Mouse (Mus musculus) liver, embryonic 12.5 days (tissue): ENCODE results near the gene Prkcz. TPM values are rescaled to one million over a fixed set of nuclear protein-coding genes. Genes with fewer than 3 reads are reported as not detected.
A peak's percentile ranks its signal among the peaks of the same experiment; 100 is the strongest.

Source experiments
- ATAC-seq: fragments of 200-750 bp; cut with Nextera tagmentation; 2 replicates; pipeline ENCODE4 v1.8.0; 2017; ENCODE audit warnings: moderate number of reproducible peaks, mild to moderate bottlenecking, moderate library complexity
- H3K27ac ChIP-seq: fragments of 300-500 bp; sonication (generic); 2 replicates; pipeline ENCODE4 v1.5.1; 2016; ENCODE audit warnings: mild to moderate bottlenecking
- H3K27me3 ChIP-seq: fragments of 300-500 bp; sonication (generic); replicated peaks from 2 replicates; pipeline ENCODE4 v1.6.1; 2016; ENCODE audit warnings: mild to moderate bottlenecking, moderate library complexity
- H3K36me3 ChIP-seq: fragments of 300-500 bp; sonication (generic); 2 replicates; pipeline ENCODE4 v1.6.1; 2016; ENCODE audit warnings: mild to moderate bottlenecking, moderate library complexity
- H3K4me1 ChIP-seq: fragments of 300-500 bp; sonication (generic); 2 replicates; pipeline ENCODE4 v1.6.1; 2016
- H3K4me2 ChIP-seq: fragments of 300-500 bp; sonication (generic); 2 replicates; pipeline ENCODE4 v1.6.1; 2016; ENCODE audit warnings: mild to moderate bottlenecking, moderate library complexity
- H3K4me3 ChIP-seq: fragments of 300-500 bp; sonication (generic); 2 replicates; pipeline ENCODE4 v1.5.1; 2016; ENCODE audit warnings: mild to moderate bottlenecking, moderate library complexity
- H3K9ac ChIP-seq: fragments of 300-500 bp; sonication (generic); 2 replicates; pipeline ENCODE4 v1.6.1; 2016; ENCODE audit warnings: mild to moderate bottlenecking, moderate library complexity
- H3K9me3 ChIP-seq: fragments of 300-500 bp; sonication (generic); replicated peaks from 2 replicates; pipeline ENCODE4 v1.6.1; 2016; ENCODE audit warnings: mild to moderate bottlenecking, moderate library complexity
- WGBS: fragments of 180-500 bp; shearing (Covaris S2); methylation state at CpG from one replicate; pipeline ENCODE4 v1.1.7; 2016; ENCODE audit not compliant: insufficient replicate concordance; 5-methylcytosine and 5-hydroxymethylcytosine counted together
- polyA plus RNA-seq: library from polyadenylated mRNA; unstranded; fragments of >200 nt; fragmentation: Nextera tagmentation; extraction: Ambion mirVana; gene quantifications from 2 replicates; pipeline ENCODE4 v1.2.1, GENCODE M21; 2016

Prkcz gene
- polyA plus RNA-seq, 1 experiment from 2014 or later = 4.2 TPM

DNA sequence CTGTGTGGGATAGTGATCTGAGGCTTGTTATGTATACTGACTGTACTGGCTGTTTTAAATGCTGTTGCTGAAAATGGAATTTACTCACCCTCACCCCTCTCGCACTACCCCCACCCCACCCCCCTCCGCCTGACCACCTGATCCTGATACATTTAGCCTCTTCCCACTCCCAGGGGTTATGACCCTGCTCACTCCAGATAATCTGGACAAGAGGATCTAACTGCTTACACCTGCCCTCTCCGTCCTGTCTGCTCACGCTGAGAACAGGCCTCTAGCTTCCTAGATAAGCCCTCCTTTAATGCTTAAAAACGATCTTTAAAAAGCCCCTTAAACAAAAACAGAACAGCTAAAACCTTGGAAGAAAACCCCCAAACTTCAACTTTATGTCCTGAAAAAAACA is 35.4 kb downstream of the Prkcz start:
- no peak overlapping the region for H3K27ac ChIP-seq
- H3K4me3 ChIP-seq = no peak overlapping the region
- H3K36me3 ChIP-seq = no peaks in the 10 kb centered on the region
- ATAC-seq = no peak
- no peaks in the 10 kb centered on the region for H3K9me3 ChIP-seq
- H3K4me1 ChIP-seq = 0 out of 2 replicates have a peak, but pooled peaks cover 5% of the 10 kb centered on the region
- WGBS = 47% methylated on average over 5 of the region's 5 CpGs
- H3K27me3 ChIP-seq = peaks cover 30% of the 10 kb centered on the region
- H3K4me2 ChIP-seq = no peak overlapping the region
- H3K9ac ChIP-seq = no peak overlapping the region

DNA sequence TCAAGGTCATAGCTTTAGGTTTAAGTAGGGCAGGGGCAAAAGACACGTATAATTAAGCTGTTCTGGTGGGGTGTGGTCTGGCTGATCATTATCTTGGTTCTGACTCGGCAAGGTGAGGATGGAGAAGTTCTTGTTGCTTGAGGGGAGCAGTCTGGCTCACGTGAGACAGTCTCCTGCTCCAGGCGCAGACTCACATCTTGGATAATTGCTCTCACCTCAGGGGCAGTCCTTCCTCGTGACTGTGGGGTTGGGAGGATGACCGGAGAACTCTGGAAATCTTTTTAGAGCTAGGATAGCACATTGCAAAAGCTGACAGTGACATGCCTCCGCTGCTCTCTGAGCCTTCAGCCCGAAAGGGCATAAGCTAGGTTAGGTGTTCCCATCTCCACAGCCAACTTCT is 36.6 kb downstream of the Prkcz start:
- Histone ChIP-seq H3K4me1 (0 out of 2 replicates have a peak, but pooled peaks cover 5% of the 10 kb centered on the region), H3K4me2 (no peak overlapping the region), H3K4me3 (no peak overlapping the region), H3K9me3 (no peaks in the 10 kb centered on the region), H3K27me3 (peaks cover 40% of the 10 kb centered on the region), H3K9ac (no peak overlapping the region), H3K36me3 (no peaks in the 10 kb centered on the region), H3K27ac (no peak overlapping the region)
- ATAC-seq = no peak
- WGBS = 52% methylated on average over 8 of the region's 8 CpGs

DNA sequence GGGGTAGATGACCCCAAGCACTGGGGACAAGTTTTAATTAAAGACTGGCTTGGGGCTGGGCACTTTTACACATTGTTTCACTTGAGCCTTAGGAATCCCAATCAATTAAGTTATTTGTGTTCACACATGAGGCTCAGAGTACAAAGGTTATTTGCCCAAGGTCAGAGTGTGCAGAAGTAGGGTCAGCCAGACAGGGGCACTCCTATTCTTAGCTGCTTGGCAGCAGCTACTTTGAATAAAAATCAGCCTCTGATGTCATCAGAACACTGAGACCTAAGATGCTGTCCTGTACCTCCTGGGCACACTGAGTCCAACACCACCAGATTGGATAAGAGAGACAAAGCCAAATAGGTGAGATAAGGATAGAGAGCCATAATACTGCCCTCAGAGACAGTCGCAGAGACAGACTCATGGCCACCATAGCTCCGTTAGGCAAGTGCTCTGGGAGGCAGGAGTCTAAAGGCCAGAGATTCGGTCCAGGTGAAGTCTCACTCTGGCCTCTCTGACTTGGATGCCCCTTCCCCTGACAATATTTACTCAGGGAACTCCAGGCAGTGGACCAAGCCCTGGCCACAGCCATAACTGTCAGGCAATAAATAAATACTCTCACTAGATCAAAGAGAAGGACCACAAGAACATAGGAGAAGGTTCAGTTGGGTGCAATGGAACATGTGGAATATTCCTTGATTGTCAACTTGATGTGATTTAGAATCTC is 37.9 kb downstream of the Prkcz start:
- Histone ChIP-seq H3K9ac (no peak overlapping the region), H3K27ac (no peak overlapping the region), H3K27me3 (peaks cover 40% of the 10 kb centered on the region), H3K36me3 (no peaks in the 10 kb centered on the region), H3K9me3 (no peaks in the 10 kb centered on the region), H3K4me3 (no peak overlapping the region), H3K4me2 (no peak overlapping the region), H3K4me1 (0 out of 2 replicates have a peak, but pooled peaks cover 8% of the 10 kb centered on the region)
- ATAC-seq = no peak
- WGBS = 54% methylated on average over 3 of the region's 3 CpGs

DNA sequence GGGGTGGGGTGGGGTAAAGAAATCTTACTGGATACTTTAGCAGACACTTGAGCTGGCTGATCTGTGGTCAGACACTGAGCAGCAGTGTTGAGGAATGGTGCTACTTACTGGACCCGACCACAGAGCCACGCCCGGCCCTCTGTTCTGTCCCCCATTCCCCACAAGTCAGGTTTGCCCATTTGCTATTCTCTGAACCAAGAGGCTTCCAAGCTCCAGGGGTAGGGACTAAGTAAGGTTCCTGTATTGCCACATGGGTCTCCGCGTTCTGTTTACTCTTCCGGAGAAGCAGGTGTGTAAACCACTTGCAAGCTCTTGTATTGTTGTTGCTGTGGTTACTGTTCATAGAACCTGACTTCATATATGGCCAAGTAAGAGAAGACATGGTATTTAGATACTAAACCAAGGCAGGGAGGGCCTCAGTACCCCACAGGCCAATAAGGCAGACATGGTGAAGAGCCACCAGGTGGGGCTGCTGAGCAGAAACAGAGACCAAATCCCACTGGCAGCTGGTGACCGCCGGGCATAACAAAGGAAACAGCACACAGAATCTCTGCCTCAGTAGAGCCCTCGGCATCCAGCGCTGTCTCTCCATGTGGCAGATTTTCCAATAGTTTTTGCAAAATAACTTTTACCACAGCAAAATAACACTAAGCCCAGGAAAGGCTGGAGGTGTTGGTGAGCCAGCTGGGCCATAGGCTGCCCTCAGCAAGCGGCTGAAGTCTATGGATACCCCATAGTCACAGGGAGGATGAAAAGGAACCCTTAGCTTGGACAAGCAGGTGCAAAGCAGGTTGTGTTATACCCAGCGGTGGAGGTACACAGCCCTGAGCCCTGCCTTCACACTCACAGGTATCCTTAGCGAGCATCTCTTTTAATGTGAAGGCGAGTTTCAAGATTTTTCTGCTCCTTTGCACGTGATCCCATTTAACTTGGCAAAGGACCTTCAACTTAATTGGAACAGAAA is 40.6 kb downstream of the Prkcz start:
- Histone ChIP-seq H3K9me3 (no peaks in the 10 kb centered on the region), H3K4me3 (no peak overlapping the region), H3K4me1 (0 out of 2 replicates have a peak, but pooled peaks cover 10% of the 10 kb centered on the region), H3K36me3 (no peaks in the 10 kb centered on the region), H3K27ac (no peak overlapping the region), H3K4me2 (no peak overlapping the region), H3K27me3 (peaks cover 49% of the 10 kb centered on the region), H3K9ac (no peak overlapping the region)
- 51% methylated on average over 15 of the region's 15 CpGs for WGBS
- ATAC-seq = no peak

DNA sequence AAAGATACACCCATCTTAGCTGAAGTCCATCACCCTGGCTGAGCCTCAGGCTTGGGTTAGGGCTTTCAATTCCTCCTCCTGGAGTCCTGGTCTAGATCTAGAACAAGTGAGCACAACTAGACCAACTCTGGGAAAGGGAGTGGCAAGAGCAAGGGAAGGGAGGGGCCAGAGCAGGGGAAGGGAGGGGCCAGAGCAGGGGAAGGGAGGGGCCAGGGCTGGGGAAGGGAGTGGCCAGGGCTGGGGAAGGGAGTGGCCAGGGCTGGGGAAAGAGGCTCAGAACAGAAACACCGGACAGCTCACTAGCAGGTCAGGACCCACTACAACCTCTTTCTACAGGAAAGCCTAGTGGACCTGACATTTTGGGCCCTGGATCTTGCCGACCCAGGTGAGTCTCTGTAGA is 42.9 kb downstream of the Prkcz start:
- Histone ChIP-seq H3K9ac (no peak overlapping the region), H3K27ac (no peak overlapping the region), H3K4me2 (peak overlapping the region; percentile 17; the same call in 1 of the 2 replicates), H3K27me3 (peaks cover 41% of the 10 kb centered on the region), H3K4me1 (0 out of 2 replicates have a peak, but pooled peaks cover 5% of the 10 kb centered on the region), H3K36me3 (no peaks in the 10 kb centered on the region), H3K9me3 (no peaks in the 10 kb centered on the region), H3K4me3 (no peak overlapping the region)
- 24% methylated on average over 2 of the region's 2 CpGs for WGBS
- ATAC-seq = peak; percentile 58; the same call in 1 of the 2 replicates

- Histone ChIP-seq H3K36me3 (no peaks in the 10 kb centered on the region), H3K4me3 (no peak overlapping the region), H3K27ac (no peak overlapping the region), H3K4me1 (0 out of 2 replicates have a peak, but pooled peaks cover 5% of the 10 kb centered on the region), H3K27me3 (peaks cover 12% of the 10 kb centered on the region; the same call in 1 of the 2 replicates), H3K9ac (no peak overlapping the region), H3K9me3 (no peaks in the 10 kb centered on the region), H3K4me2 (no peak overlapping the region)
- 67% methylated on average over 3 of the region's 3 CpGs for WGBS
- no peak for ATAC-seq
These were observed 46.1 kb downstream of the Prkcz start for GRCm38 (mm10) chr4:155315031-155315430.

- peaks cover 15% of the 10 kb centered on the region; the same call in 1 of the 2 replicates for H3K4me1 ChIP-seq
- H3K9ac ChIP-seq = no peak overlapping the region
- H3K4me3 ChIP-seq = no peak overlapping the region
- no peaks in the 10 kb centered on the region for H3K36me3 ChIP-seq
- no peak for ATAC-seq
- H3K27me3 ChIP-seq = peaks cover 19% of the 10 kb centered on the region; the same call in 1 of the 2 replicates
- H3K27ac ChIP-seq = no peak overlapping the region
- H3K4me2 ChIP-seq = no peak overlapping the region
- 79% methylated on average over 12 of the region's 12 CpGs for WGBS
- no peaks in the 10 kb centered on the region for H3K9me3 ChIP-seq
These were observed 52.5 kb downstream of the Prkcz start for GRCm38 (mm10) chr4:155308679-155309078.

DNA sequence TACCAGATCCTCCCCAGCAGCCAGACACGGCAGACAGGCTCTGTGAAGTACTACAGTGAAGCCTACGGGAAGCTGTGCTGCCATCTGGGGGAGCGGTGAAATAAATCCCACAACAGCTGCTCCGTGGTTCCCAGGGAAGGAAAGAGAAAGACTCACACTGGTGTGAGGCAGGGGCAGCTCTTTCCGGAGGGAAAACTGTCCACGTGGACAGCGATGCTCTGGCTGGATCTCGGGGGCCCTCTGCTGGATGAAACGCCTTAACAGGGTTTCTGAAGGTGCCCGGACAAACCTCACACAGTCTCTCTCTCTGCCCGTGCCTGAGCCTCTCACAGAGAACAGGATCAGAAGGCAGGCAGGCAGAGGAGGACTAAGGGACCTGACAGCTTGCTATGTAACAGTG is 53.1 kb downstream of the Prkcz start:
- Histone ChIP-seq H3K4me3 (no peak overlapping the region), H3K4me2 (peak overlapping the region; percentile 9; the same call in 1 of the 2 replicates), H3K9ac (no peak overlapping the region), H3K9me3 (no peaks in the 10 kb centered on the region), H3K36me3 (no peaks in the 10 kb centered on the region), H3K27ac (no peak overlapping the region), H3K4me1 (peaks cover 15% of the 10 kb centered on the region; the same call in 1 of the 2 replicates), H3K27me3 (peaks cover 22% of the 10 kb centered on the region; the same call in 1 of the 2 replicates)
- WGBS = 2% methylated on average over 11 of the region's 11 CpGs
- ATAC-seq = peak; percentile 46

GRCm38 (mm10) chr4:155307591-155307990 is 53.6 kb downstream of the Prkcz start:
- Histone ChIP-seq H3K27ac (no peak overlapping the region), H3K27me3 (peaks cover 26% of the 10 kb centered on the region; the same call in 1 of the 2 replicates)
- WGBS = 53% methylated on average over 5 of the region's 5 CpGs

GRCm38 (mm10) chr4:155306356-155307242 is 54.6 kb downstream of the Prkcz start:
- no peak overlapping the region for H3K4me3 ChIP-seq
- no peaks in the 10 kb centered on the region for H3K9me3 ChIP-seq
- H3K27me3 ChIP-seq = peaks cover 28% of the 10 kb centered on the region; the same call in 1 of the 2 replicates
- 41% methylated on average over 24 of the region's 24 CpGs for whole genome bisulfite sequencing
- ATAC-seq = no peak
- no peak overlapping the region for H3K9ac ChIP-seq
- peaks cover 15% of the 10 kb centered on the region; the same call in 1 of the 2 replicates for H3K4me1 ChIP-seq
- no peaks in the 10 kb centered on the region for H3K36me3 ChIP-seq
- H3K4me2 ChIP-seq = no peak overlapping the region
- H3K27ac ChIP-seq = no peak overlapping the region

More at GRCm38 (mm10) chr4:155307591-155307990, 53.6 kb downstream of the Prkcz start:
- Histone ChIP-seq H3K9ac (no peak overlapping the region), H3K9me3 (no peaks in the 10 kb centered on the region), H3K4me1 (peaks cover 15% of the 10 kb centered on the region; the same call in 1 of the 2 replicates), H3K4me3 (no peak overlapping the region), H3K4me2 (peak overlapping the region; percentile 9; the same call in 1 of the 2 replicates), H3K36me3 (no peaks in the 10 kb centered on the region)
- ATAC-seq = no peak; the same call in 1 of the 2 replicates

DNA sequence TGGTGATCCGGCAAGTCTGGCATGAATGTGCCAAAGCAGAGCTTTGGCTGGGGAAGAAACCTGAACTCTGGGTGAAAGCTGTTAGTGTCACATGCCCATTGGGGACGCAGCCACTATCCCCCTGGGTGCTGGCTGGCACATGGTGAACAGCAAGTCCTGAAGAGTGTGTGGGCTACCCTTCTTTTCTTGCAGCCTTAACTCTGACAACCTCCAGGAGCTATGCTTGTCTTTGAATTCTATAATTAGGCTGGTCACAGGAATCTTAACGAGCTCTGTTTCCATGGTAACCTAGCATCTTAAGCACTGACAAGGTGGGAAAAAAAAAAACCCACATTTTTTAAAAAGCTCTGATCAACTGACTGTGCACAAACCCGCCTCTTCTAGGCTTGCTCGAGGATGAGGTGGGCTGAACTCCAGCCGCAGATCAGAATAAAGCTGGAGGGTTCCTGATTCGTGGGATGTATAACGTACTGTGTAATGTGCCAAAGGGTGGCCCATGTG is 55.6 kb downstream of the Prkcz start:
- 67% methylated on average over 8 of the region's 8 CpGs for WGBS
- no peak overlapping the region for H3K9ac ChIP-seq
- no peaks in the 10 kb centered on the region for H3K9me3 ChIP-seq
- H3K4me3 ChIP-seq = no peak overlapping the region
- no peak for ATAC-seq
- no peak overlapping the region for H3K4me2 ChIP-seq
- H3K27me3 ChIP-seq = peaks cover 28% of the 10 kb centered on the region; the same call in 1 of the 2 replicates
- no peak overlapping the region for H3K27ac ChIP-seq
- H3K4me1 ChIP-seq = peaks cover 15% of the 10 kb centered on the region; the same call in 1 of the 2 replicates
- no peaks in the 10 kb centered on the region for H3K36me3 ChIP-seq
